Mouse (Mus musculus) embryonic facial prominence, embryonic 12.5 days (tissue): ENCODE measurements around the gene Zbp1. TPM values are rescaled to one million over a fixed set of nuclear protein-coding genes. Genes with fewer than 3 reads are reported as not detected.

ENCODE experiments used
- ATAC-seq: fragments of 200-750 bp; cut with Nextera tagmentation; 2 replicates; pipeline ENCODE4 v1.8.0; 2017; ENCODE audit not compliant: insufficient number of reproducible peaks, insufficient read depth, low FRiP score, low TSS enrichment
- H3K27ac ChIP-seq: fragments of 300-500 bp; sonication (generic); 2 replicates; pipeline ENCODE4 v1.5.1; 2016; ENCODE audit warnings: mild to moderate bottlenecking
- H3K27me3 ChIP-seq: fragments of 300-500 bp; sonication (generic); 2 replicates; pipeline ENCODE4 v1.6.1; 2016; ENCODE audit warnings: mild to moderate bottlenecking, moderate library complexity
- H3K36me3 ChIP-seq: fragments of 300-500 bp; sonication (generic); 2 replicates; pipeline ENCODE4 v1.6.1; 2016; ENCODE audit warnings: mild to moderate bottlenecking
- H3K4me1 ChIP-seq: fragments of 300-500 bp; sonication (generic); 2 replicates; pipeline ENCODE4 v1.6.1; 2016
- H3K4me2 ChIP-seq: fragments of 300-500 bp; sonication (generic); replicated peaks from 2 replicates; pipeline ENCODE4 v1.6.1; 2016; ENCODE audit warnings: mild to moderate bottlenecking, moderate library complexity
- H3K4me3 ChIP-seq: fragments of 300-500 bp; sonication (generic); 2 replicates; pipeline ENCODE4 v1.5.1; 2016; ENCODE audit warnings: mild to moderate bottlenecking
- H3K9ac ChIP-seq: fragments of 300-500 bp; sonication (generic); 2 replicates; pipeline ENCODE4 v1.6.1; 2016; ENCODE audit warnings: mild to moderate bottlenecking, moderate library complexity
- H3K9me3 ChIP-seq: fragments of 300-500 bp; sonication (generic); 2 replicates; pipeline ENCODE4 v1.6.1; 2016; ENCODE audit warnings: mild to moderate bottlenecking, moderate library complexity
- WGBS: fragments of 180-500 bp; shearing (Covaris S2); methylation state at CpG from one replicate; pipeline ENCODE4 v1.1.7; 2016; 5-methylcytosine and 5-hydroxymethylcytosine counted together
- polyA plus RNA-seq: library from polyadenylated mRNA; unstranded; fragments of >200 nt; fragmentation: Nextera tagmentation; extraction: Ambion mirVana; gene quantifications from 2 replicates; pipeline ENCODE4 v1.2.1, GENCODE M21; 2016

Gene Zbp1
- polyA plus RNA-seq, 1 experiment from 2014 or later = not detected

- 92% methylated on average over 14 of the region's 14 CpGs for WGBS
- no peak overlapping the region for H3K9ac ChIP-seq
- H3K27ac ChIP-seq = no peak overlapping the region
- no peaks in the 10 kb centered on the region for H3K4me1 ChIP-seq
- no peaks in the 10 kb centered on the region for H3K27me3 ChIP-seq
- no peak for ATAC-seq
- no peaks in the 10 kb centered on the region for H3K36me3 ChIP-seq
- H3K4me3 ChIP-seq = no peak overlapping the region
- no peak overlapping the region for H3K4me2 ChIP-seq
- H3K9me3 ChIP-seq = no peaks in the 10 kb centered on the region
Observed at GRCm38 (mm10) chr2:173205563-173206099, 13.1 kb downstream of the Zbp1 start.

DNA sequence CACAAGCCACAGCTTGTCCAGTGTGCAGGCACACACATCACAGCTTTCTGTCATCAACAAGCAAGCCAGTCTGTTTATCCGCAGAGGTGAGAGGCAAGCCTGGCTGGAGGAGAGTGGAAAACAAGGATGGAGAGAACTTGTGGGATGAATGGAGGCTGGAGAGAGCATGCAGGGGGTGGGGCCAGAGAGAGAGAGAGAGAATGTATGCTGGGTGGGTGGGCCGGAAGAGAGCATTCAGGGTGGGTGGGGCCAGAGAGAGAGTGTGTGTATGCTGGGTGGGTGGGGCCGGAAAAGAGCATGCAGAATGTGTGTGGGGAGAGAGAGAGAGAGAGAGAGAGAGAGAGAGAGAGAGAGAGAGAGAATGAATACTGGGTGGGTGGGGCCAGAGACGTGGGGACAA, 14.1 kb downstream of the Zbp1 start:
- Histone ChIP-seq H3K9ac (no peak overlapping the region), H3K9me3 (no peaks in the 10 kb centered on the region), H3K27ac (no peak overlapping the region), H3K36me3 (no peaks in the 10 kb centered on the region), H3K27me3 (no peaks in the 10 kb centered on the region), H3K4me3 (no peak overlapping the region), H3K4me2 (no peak overlapping the region), H3K4me1 (no peaks in the 10 kb centered on the region)
- ATAC-seq = no peak
- 58% methylated on average over 4 of the region's 4 CpGs for WGBS

GRCm38 (mm10) chr2:173203726-173204125, 15.0 kb downstream of the Zbp1 start:
- no peak for ATAC-seq
- no peaks in the 10 kb centered on the region for H3K36me3 ChIP-seq
- H3K4me2 ChIP-seq = no peak overlapping the region
- no peaks in the 10 kb centered on the region for H3K27me3 ChIP-seq
- no peaks in the 10 kb centered on the region for H3K9me3 ChIP-seq
- H3K27ac ChIP-seq = no peak overlapping the region
- no peaks in the 10 kb centered on the region for H3K4me1 ChIP-seq
- 88% methylated on average over 3 of the region's 3 CpGs for WGBS
- no peak overlapping the region for H3K4me3 ChIP-seq
- H3K9ac ChIP-seq = no peak overlapping the region

GRCm38 (mm10) chr2:173202924-173203689, 15.6 kb downstream of the Zbp1 start:
- H3K27ac ChIP-seq = no peak overlapping the region
- no peak overlapping the region for H3K4me2 ChIP-seq
- H3K9ac ChIP-seq = no peak overlapping the region
- no peak for ATAC-seq
- no peak overlapping the region for H3K4me3 ChIP-seq
- no peaks in the 10 kb centered on the region for H3K9me3 ChIP-seq
- 87% methylated on average over 19 of the region's 19 CpGs for WGBS
- no peaks in the 10 kb centered on the region for H3K36me3 ChIP-seq
- H3K27me3 ChIP-seq = no peaks in the 10 kb centered on the region
- no peaks in the 10 kb centered on the region for H3K4me1 ChIP-seq

- Histone ChIP-seq H3K27me3 (no peaks in the 10 kb centered on the region), H3K27ac (no peak overlapping the region), H3K9ac (no peak overlapping the region), H3K9me3 (no peaks in the 10 kb centered on the region), H3K4me2 (no peak overlapping the region), H3K36me3 (no peaks in the 10 kb centered on the region), H3K4me3 (no peak overlapping the region), H3K4me1 (no peaks in the 10 kb centered on the region)
- WGBS = 91% methylated on average over 4 of the region's 4 CpGs
- no peak for ATAC-seq
Observed at GRCm38 (mm10) chr2:173194796-173195195, 23.9 kb downstream of the Zbp1 start.

DNA sequence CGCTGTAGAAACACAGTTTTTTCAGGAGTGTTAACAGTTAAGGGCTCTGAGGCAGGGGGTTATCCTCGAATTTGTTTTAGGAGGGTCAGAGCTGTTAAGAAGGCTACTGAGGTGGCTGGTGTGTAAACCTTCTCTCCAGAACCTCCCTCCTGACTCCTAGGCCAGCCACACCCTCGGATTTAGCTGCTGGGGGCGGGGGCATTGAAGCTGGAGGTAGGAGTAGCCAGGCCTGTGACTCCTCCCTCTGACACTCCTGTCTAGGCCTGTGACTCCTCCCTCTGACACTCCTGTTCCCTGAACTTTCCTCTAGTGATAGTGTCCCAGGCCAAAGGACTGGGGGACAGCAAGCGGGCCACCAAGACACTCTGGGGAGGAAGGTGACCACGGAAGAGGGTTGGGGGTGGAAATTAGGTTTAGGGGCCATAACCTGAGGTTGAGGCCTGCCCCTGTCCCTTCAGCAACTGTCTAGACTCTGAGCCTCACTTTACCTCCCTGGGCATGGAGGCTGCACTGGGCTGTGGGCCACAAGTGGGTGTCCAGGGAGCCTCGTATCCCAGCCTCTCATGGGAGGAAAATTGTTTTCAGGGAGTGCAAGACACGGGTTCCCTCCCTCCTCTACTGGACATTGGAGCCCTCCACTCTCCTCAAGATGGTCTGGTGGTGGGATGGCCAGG, 31.4 kb downstream of the Zbp1 start:
- 27% methylated on average over 8 of the region's 8 CpGs for WGBS
- Histone ChIP-seq H3K4me1 (no peaks in the 10 kb centered on the region), H3K27me3 (peaks cover 8% of the 10 kb centered on the region; the same call in 1 of the 2 replicates), H3K36me3 (no peaks in the 10 kb centered on the region), H3K4me3 (no peak overlapping the region), H3K9ac (no peak overlapping the region), H3K4me2 (no peak overlapping the region), H3K9me3 (no peaks in the 10 kb centered on the region), H3K27ac (no peak overlapping the region)
- no peak for ATAC-seq

- Histone ChIP-seq H3K9ac (no peak overlapping the region), H3K4me2 (no peak overlapping the region), H3K4me1 (no peaks in the 10 kb centered on the region)
Observed at GRCm38 (mm10) chr2:173186047-173186943, 32.4 kb downstream of the Zbp1 start.

DNA sequence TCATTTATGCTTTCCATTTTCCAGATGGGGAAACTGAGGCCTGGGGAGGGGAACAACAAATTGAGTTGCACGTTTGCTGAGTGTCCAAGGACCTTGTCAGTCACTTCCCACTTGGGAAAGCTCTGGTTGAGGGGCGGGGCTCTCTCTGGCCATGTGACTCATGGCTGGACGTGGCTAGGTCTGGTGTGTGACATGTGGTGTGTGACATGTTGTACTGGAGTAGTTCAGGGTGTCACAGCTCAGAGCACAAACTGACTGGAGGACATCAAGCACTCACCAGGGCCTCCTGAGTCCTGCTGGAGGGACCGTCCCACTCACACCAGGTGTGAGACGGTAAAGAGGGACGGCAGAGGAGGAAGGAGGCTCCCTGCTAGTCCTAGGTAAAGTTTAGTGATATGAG, 33.4 kb downstream of the Zbp1 start:
- Histone ChIP-seq H3K9me3 (no peaks in the 10 kb centered on the region), H3K27me3 (peaks cover 8% of the 10 kb centered on the region; the same call in 1 of the 2 replicates), H3K4me2 (no peak overlapping the region), H3K36me3 (no peaks in the 10 kb centered on the region), H3K9ac (no peak overlapping the region), H3K27ac (no peak overlapping the region), H3K4me3 (no peak overlapping the region), H3K4me1 (no peaks in the 10 kb centered on the region)
- ATAC-seq = no peak
- WGBS = 71% methylated on average over 6 of the region's 6 CpGs

More at GRCm38 (mm10) chr2:173186047-173186943, 32.4 kb downstream of the Zbp1 start:
- H3K27ac ChIP-seq = no peak overlapping the region
- no peaks in the 10 kb centered on the region for H3K9me3 ChIP-seq
- peaks cover 8% of the 10 kb centered on the region; the same call in 1 of the 2 replicates for H3K27me3 ChIP-seq
- no peaks in the 10 kb centered on the region for H3K36me3 ChIP-seq
- WGBS = 33% methylated on average over 26 of the region's 26 CpGs
- ATAC-seq = peak; percentile 68; the same call in 1 of the 2 replicates
- H3K4me3 ChIP-seq = no peak overlapping the region

DNA sequence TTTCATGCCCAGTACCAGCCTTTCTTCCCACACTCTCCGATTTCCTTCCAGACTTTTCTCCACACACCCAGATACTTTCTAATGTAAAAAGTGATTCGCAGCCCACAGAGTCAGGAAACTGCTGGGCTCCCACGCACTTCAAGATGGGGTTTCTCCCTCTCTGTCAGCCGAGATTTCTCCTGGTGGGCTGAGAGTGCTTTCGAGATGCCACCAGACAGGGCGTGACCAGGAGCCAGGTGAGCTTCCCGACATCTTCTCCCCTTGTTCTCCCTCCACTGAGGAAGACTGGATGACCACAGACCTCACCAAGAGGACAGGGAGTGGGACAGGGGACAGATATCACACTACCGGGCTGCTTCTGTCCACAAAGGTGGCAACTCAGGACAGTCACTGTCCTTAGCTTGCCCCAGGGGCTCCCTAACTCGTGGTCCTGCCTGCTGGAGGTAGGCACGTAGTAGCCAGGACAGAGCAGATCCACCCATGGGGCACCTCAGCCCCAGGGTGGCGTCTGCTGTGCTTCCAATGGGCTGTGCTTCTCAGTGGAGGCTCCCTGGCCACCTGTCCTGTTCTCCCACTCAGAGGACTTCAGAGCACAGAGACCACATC, 34.1 kb downstream of the Zbp1 start:
- H3K27me3 ChIP-seq = peaks cover 8% of the 10 kb centered on the region; the same call in 1 of the 2 replicates
- H3K4me3 ChIP-seq = no peak overlapping the region
- no peaks in the 10 kb centered on the region for H3K9me3 ChIP-seq
- H3K27ac ChIP-seq = no peak overlapping the region
- no peaks in the 10 kb centered on the region for H3K4me1 ChIP-seq
- no peak overlapping the region for H3K4me2 ChIP-seq
- H3K36me3 ChIP-seq = no peaks in the 10 kb centered on the region
- no peak for ATAC-seq
- no peak overlapping the region for H3K9ac ChIP-seq
- WGBS = 61% methylated on average over 11 of the region's 11 CpGs

GRCm38 (mm10) chr2:173183836-173184460, 34.8 kb downstream of the Zbp1 start:
- Histone ChIP-seq H3K4me2 (no peak overlapping the region), H3K9me3 (no peaks in the 10 kb centered on the region), H3K27ac (no peak overlapping the region), H3K27me3 (peaks cover 8% of the 10 kb centered on the region; the same call in 1 of the 2 replicates), H3K36me3 (no peaks in the 10 kb centered on the region), H3K4me1 (no peaks in the 10 kb centered on the region), H3K9ac (no peak overlapping the region), H3K4me3 (no peak overlapping the region)
- 9% methylated on average over 8 of the region's 8 CpGs for WGBS
- no peak for ATAC-seq

DNA sequence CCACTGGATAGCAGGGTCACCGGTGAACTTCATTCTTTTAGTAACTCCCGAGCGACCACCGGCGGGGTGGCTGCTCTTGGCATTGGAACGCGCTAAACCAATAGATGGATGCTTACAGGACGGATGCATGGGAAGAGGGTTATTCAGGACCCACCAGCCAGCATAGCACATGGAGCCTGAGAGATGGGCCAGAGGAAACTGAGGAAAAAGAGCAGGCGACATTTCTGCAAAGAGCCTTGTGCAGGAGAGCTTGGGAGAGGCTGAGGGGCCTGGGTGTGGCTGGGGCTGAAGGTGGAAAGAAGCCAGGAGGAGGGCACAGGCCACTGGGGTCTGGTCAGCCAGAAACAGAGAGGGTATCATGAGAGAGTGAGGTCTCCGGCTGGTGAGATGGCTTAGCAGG, 35.4 kb downstream of the Zbp1 start:
- no peak overlapping the region for H3K4me3 ChIP-seq
- no peak overlapping the region for H3K27ac ChIP-seq
- ATAC-seq = no peak
- no peak overlapping the region for H3K9ac ChIP-seq
- H3K4me2 ChIP-seq = no peak overlapping the region
- peaks cover 8% of the 10 kb centered on the region; the same call in 1 of the 2 replicates for H3K27me3 ChIP-seq
- no peaks in the 10 kb centered on the region for H3K36me3 ChIP-seq
- WGBS = 90% methylated on average over 10 of the region's 10 CpGs
- no peaks in the 10 kb centered on the region for H3K9me3 ChIP-seq
- no peaks in the 10 kb centered on the region for H3K4me1 ChIP-seq
